Mouse (Mus musculus) heart, postnatal 4 days (tissue): ENCODE measurements around the gene Odf3l2. TPM values are rescaled to one million over a fixed set of nuclear protein-coding genes. Genes with fewer than 3 reads are reported as not detected.

Experiments
- total RNA-seq, 2 experiments: library from RNA; stranded (reverse); gene quantifications; 2 replicates each; pipeline ENCODE4 v1.2.3; 2021

The Odf3l2 gene
- total RNA-seq, 2 experiments from 2014 or later = not detected

Other genes with a start within 250 kb of the Odf3l2 start
- gene Vmn2r83, start 177.0 kb downstream of the Odf3l2 start, total RNA-seq = not detected
- 1 to 10 TPM; 5.7 to 6.0 TPM for gene Plpp2, start 111.9 kb downstream of the Odf3l2 start, total RNA-seq
- 10 to 100 TPM; 19.7 to 21.9 TPM for gene Mier2, start 90.5 kb downstream of the Odf3l2 start, total RNA-seq
- gene Theg, start 58.4 kb downstream of the Odf3l2 start, total RNA-seq = not detected
- under 1 TPM; 0.10 to 0.11 TPM for gene C2cd4c, start 31.7 kb downstream of the Odf3l2 start, total RNA-seq
- 1 to 10 TPM; 3.2 to 3.7 TPM for gene Shc2, start 7.8 kb downstream of the Odf3l2 start, total RNA-seq
- under 1 TPM; 0.36 to 0.67 TPM for gene Madcam1, start 18.8 kb upstream of the Odf3l2 start, total RNA-seq
- 10 to 100 TPM; 18.8 to 20.3 TPM for gene Tpgs1, start 23.6 kb upstream of the Odf3l2 start, total RNA-seq
- gene Cdc34, start 36.5 kb upstream of the Odf3l2 start, total RNA-seq = 100 to 1,000 TPM; 134 to 145 TPM
- 1 to 10 TPM; 2.9 to 3.7 TPM for gene Gzmm, start 43.3 kb upstream of the Odf3l2 start, total RNA-seq
- 100 to 1,000 TPM; 793 to 876 TPM for gene Bsg, start 58.8 kb upstream of the Odf3l2 start, total RNA-seq
- gene Hcn2, start 70.9 kb upstream of the Odf3l2 start, total RNA-seq = 1 to 10 TPM; 7.6 to 9.5 TPM
- 10 to 100 TPM; 35.4 to 39.6 TPM for gene Polrmt, start 100.8 kb upstream of the Odf3l2 start, total RNA-seq
- gene Fgf22, start 109.3 kb upstream of the Odf3l2 start, total RNA-seq = not detected
- gene Rnf126, start 121.2 kb upstream of the Odf3l2 start, total RNA-seq = 10 to 100 TPM; 40.3 to 45.9 TPM
- 10 to 100 TPM; 10.3 TPM for gene Fstl3, start 131.5 kb upstream of the Odf3l2 start, total RNA-seq
- not detected for gene Prss57, start 145.2 kb upstream of the Odf3l2 start, total RNA-seq
- 10 to 100 TPM; 78.5 to 88.6 TPM for gene Palm, start 147.8 kb upstream of the Odf3l2 start, total RNA-seq
- gene Misp, start 175.3 kb upstream of the Odf3l2 start, total RNA-seq = under 1 TPM; 0.14 to 0.45 TPM
- gene Ptbp1, start 208.7 kb upstream of the Odf3l2 start, total RNA-seq = 100 to 1,000 TPM; 167 to 182 TPM
- not detected for gene Prtn3, start 228.7 kb upstream of the Odf3l2 start, total RNA-seq
- gene Plppr3, start 228.9 kb upstream of the Odf3l2 start, total RNA-seq = 1 to 10 TPM; 2.5 to 2.9 TPM
- gene Elane, start 240.5 kb upstream of the Odf3l2 start, total RNA-seq = not detected
- under 1 TPM in 1 of 2 experiments, not detected in 1; 0.38 TPM for gene Cfd, start 245.1 kb upstream of the Odf3l2 start, total RNA-seq